Mouse (Mus musculus) heart, postnatal 36 days (tissue): ENCODE measurements around the gene Olfr1160. TPM values are rescaled to one million over a fixed set of nuclear protein-coding genes. Genes with fewer than 3 reads are reported as not detected.
"Not testable (repeated sequence)": the region's sequence is repeated elsewhere in the genome, so short reads cannot be mapped to it uniquely, and the experiment has no call there.

Experiments
- DNase-seq, 2 experiments: peaks; one replicate each; pipeline ENCODE4 v3.0.0; 2021 to 2022
- intact Hi-C: fragments of 180-260 bp; cut with DNase I; formaldehyde crosslinking; loops from one replicate; pipeline ENCODE4 v1.15.1; 2025
- total RNA-seq, 2 experiments: library from RNA; stranded (reverse); gene quantifications; 2 replicates each; pipeline ENCODE4 v1.2.3; 2021

Olfr1160 gene
- total RNA-seq: not detected

DNA sequence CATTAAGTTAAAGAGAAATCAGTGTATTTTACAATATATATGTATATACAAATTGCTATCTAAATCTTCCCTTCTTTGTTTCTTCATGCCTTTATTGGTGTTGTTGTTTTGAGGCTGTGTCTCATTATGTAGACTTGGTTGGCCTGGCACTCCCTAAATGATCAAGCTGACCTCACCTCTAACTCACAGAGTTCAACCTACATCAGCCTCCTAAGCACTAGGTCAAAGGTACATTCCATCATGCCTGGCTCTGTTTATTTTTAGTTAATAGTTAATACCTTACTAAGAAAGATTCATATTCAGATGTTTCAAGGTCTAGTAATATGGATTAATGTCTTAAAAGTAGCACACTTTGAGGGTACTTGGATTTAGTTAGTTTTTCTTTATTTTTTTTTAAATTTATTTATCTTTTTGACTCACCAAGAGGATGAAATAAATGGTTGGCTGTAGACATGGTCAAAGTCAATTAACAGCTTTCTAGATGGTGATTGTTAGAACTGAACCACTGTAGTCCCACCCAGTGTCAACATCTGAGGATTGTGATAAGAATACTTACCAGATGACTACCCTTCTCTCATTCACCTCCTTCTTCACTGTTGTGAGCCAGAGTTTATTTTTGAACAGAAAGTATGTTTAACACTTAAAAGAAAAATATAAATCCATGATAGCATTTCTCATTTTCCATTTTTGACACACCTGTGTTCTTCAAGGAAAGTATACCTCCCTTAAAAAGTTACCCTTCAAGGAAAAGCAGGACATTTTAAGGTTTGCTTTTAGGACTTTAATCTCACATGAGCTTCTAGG lies at the start of gene Olfr1160:
TSS of gene Olfr1160 (minus strand) at position 754 of the 804 bp plus-strand sequence.
- intact Hi-C loops: no loop called here
- no peak for DNase-seq

DNA sequence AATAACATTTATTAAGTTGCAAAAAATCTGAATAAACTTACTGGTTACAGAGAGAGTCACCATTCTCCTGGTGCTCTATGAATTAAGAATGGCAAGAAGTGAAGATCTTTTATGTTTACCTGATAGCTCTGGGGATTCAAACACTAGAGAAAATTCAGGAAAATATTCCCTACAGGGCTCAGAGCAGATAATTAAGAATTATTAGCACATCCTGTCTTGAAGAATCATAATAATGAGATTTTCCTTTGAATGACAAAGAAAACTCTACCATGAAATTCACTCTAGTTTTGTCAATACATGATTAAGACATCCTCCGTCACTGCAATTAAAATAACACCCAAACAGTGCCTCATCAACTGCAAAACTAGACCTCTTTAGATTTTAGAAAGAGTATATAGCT lies 43.0 kb upstream of the Olfr1160 start, which contains the start of gene Olfr1162:
TSS of gene Olfr1162 (minus strand) at position 101 of the 400 bp plus-strand sequence.
- DNase-seq: no peak
- intact Hi-C loops: no loop called here

DNA sequence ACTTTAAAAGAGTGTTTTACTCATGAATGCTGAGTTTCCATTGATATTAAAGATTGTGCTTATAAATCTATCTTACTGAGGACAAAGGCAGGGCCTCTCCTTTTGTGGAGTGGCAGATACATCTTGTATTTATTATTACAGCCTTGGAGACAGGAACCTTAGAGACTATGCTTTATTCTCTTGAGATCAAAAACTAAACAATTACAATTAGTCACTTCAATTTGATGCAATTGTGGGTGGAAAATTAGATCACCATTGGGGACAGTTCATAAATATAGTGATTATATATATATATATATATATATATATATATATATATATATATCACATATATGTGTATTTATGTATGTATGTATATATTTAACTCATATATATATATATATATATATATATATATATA lies 29.5 kb upstream of the Olfr1160 start, which contains the start of gene Olfr73:
TSS of gene Olfr73 (minus strand) at position 101 of the 400 bp plus-strand sequence.
- intact Hi-C loops: no loop called here
- DNase-seq: no peak

DNA sequence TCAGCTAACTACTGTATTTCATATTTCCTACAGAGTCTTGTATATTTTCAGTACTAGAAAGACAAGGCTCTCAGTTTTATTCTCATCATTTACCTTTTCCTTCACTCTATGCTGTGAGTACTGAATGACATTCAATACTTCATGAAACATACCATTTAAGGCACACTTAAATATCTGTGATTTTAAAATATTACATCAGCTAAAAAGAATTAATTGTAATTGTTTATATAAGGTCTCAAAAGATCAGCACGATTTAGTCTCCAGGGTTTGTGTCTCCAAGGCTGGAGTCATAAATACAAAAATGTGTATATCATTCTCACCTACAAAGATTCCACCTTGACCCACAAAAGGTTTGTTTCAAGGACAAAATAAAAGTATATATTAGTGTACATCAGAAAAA lies 14.4 kb upstream of the Olfr1160 start, which contains the start of gene Olfr1161:
TSS of gene Olfr1161 (plus strand) at position 301 of the 400 bp plus-strand sequence.
- intact Hi-C loops, DNase-seq: not testable (repeated sequence)

DNA sequence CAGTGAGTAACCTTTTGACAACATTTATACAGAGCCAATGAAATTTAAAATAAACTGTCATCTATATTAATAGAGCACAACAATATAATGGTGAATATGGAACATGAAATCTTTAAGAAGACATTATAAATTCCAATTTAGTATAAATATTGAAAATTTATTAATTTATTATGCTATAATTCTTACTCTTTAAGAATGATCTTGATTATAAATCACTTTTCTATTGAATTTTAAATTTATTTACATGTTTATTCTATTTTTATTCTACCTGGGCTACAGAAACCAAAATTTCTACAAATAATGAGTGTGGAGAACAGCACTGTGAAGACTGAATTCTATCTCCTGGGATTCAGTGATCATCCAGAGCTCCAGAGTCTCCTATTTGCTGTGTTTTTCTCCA lies 18.3 kb downstream of the Olfr1160 start, which contains the start of gene Olfr1158:
TSS of gene Olfr1158 (plus strand) at position 301 of the 400 bp plus-strand sequence.
- intact Hi-C loops: no loop called here
- DNase-seq: no peak

DNA sequence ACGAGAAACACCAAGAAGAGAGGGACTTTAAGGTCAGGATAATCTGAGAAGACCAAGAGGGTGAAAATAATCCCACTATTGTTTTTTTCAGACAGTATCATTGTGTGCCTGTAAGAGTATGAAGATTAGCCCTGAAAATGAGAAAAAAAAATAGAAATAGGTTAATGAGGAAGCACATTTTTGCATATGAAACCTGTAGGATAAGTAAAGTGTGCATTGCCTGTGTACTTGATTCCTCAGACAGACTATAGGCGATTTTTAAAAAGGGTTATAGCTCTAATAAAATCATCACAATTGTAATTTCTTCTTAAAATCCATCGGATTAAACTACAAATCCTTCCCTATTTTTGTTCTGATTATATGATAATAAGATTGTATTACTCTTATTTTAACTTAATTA lies 33.5 kb downstream of the Olfr1160 start, which contains the start of gene Olfr74:
TSS of gene Olfr74 (minus strand) at position 101 of the 400 bp plus-strand sequence.
- DNase-seq: no peak

DNA sequence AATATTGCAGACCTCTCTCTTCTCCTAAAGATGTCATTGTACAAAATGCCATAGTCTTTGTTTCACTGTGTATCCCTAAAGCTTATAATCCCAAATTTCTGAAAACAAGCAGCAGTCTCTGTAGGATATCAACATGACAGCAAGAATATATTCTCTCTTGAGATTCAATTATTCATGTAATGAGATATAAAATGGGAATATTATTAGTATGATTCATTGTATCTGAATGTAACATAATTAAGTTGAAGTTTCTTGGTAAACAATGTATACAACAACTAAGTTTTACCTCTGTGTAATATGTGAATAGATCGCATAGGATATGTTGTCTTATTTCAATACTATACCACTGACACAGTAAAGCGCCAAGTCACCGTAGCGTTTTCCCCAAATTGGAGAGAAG lies 39.9 kb downstream of the Olfr1160 start, which contains the start of gene Olfr1157:
TSS of gene Olfr1157 (minus strand) at position 101 of the 400 bp plus-strand sequence.
- intact Hi-C loops: no loop called here
- DNase-seq: no peak

More for the DNA sequence above, 33.5 kb downstream of the Olfr1160 start, which contains the start of gene Olfr74:
- intact Hi-C loops: no loop called here

DNA sequence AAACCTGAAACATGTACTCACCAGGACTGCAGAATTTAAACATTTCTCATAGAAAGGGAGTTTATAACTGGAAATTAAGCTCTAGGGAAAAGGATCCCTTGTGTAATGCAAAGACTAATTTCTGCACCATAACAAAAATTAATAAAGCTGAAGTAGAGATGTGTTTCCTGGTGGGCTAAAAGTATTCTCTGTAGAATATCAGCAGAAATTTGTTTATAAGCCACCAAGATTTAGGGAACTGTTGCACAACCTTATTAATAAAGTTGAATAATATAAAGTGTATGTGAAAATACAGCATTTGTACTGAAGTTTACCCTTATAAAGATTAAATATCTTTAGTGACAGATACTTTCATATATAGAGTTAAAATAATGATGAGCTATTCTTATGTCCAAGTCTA lies 55.1 kb downstream of the Olfr1160 start, which contains the start of gene Olfr1156:
TSS of gene Olfr1156 (minus strand) at position 101 of the 400 bp plus-strand sequence.
- DNase-seq: no peak
- intact Hi-C loops: no loop called here

Other genes starting within 250 kb of the Olfr1160 start
- gene Olfr152, start 228.8 kb downstream of the Olfr1160 start, total RNA-seq: not detected
- gene Olfr1143, start 207.7 kb downstream of the Olfr1160 start, total RNA-seq: not detected
- gene Olfr1145, start 198.4 kb downstream of the Olfr1160 start, total RNA-seq: not detected
- gene Olfr1148, start 177.7 kb downstream of the Olfr1160 start, total RNA-seq: not detected
- not detected for gene Olfr1150-ps1, start 164.3 kb downstream of the Olfr1160 start, total RNA-seq
- gene Olfr1151, start 152.4 kb downstream of the Olfr1160 start, total RNA-seq: not detected
- gene Olfr1152, start 141.8 kb downstream of the Olfr1160 start, total RNA-seq: not detected
- gene Olfr1153, start 113.3 kb downstream of the Olfr1160 start, total RNA-seq: not detected
- not detected for gene Olfr1154, start 103.1 kb downstream of the Olfr1160 start, total RNA-seq
- gene Olfr1155, start 63.1 kb downstream of the Olfr1160 start, total RNA-seq: not detected
- not detected for gene Olfr1156, start 55.2 kb downstream of the Olfr1160 start, total RNA-seq
- gene Olfr1157, start 40.0 kb downstream of the Olfr1160 start, total RNA-seq: not detected
- not detected for gene Olfr74, start 33.6 kb downstream of the Olfr1160 start, total RNA-seq
- not detected for gene Olfr1158, start 18.2 kb downstream of the Olfr1160 start, total RNA-seq
- not detected for gene Olfr1161, start 14.5 kb upstream of the Olfr1160 start, total RNA-seq
- gene Olfr73, start 29.4 kb upstream of the Olfr1160 start, total RNA-seq: not detected
- gene Olfr1162, start 42.9 kb upstream of the Olfr1160 start, total RNA-seq: not detected
- not detected for gene Olfr1163, start 63.6 kb upstream of the Olfr1160 start, total RNA-seq
- not detected for gene Olfr1164, start 85.7 kb upstream of the Olfr1160 start, total RNA-seq
- gene Olfr1166, start 120.0 kb upstream of the Olfr1160 start, total RNA-seq: not detected
- not detected for gene Olfr1167, start 146.9 kb upstream of the Olfr1160 start, total RNA-seq
- not detected for gene Olfr1168, start 173.6 kb upstream of the Olfr1160 start, total RNA-seq
- gene Olfr1170, start 220.1 kb upstream of the Olfr1160 start, total RNA-seq: not detected